Mouse (Mus musculus) CH12.LX (cell line): ENCODE measurements at regions not wholly inside any gene's neighbourhood (a gene's known extent, or its start where the extent isn't known, plus 50 kb on each side); places are given as distances from the start of the nearest gene placed in this dataset.

Source experiments
- CTCF ChIP-seq, 2 experiments: IDR thresholded peaks in 1 of 2; conservative IDR thresholded peaks in 1 of 2; 2 replicates each; pipeline ENCODE4 v1.5.1; 2011 to 2012; ENCODE audit warnings: low read depth in 2 of 2, low read length in 2 of 2, improper control_type of control experiment in 1 of 2, inconsistent platforms in 1 of 2, mild to moderate bottlenecking in 1 of 2, moderate library complexity in 1 of 2
- EP300 ChIP-seq: IDR thresholded peaks from 2 replicates; pipeline ENCODE4 v1.6.1; 2011; ENCODE audit warnings: low read length, improper control_type of control experiment
- HCFC1 ChIP-seq: IDR thresholded peaks from 2 replicates; pipeline ENCODE4 v1.6.1; 2012; ENCODE audit warnings: low read depth, mild to moderate bottlenecking, inconsistent platforms, low read length, improper control_type of control experiment
- MEF2A ChIP-seq: IDR thresholded peaks from 2 replicates; pipeline ENCODE4 v1.6.1; 2014; ENCODE audit warnings: low read depth, mild to moderate bottlenecking, inconsistent platforms, low read length, improper control_type of control experiment, borderline replicate concordance
- POLR2A ChIP-seq: IDR thresholded peaks from 2 replicates; pipeline ENCODE4 v1.6.1; 2011; ENCODE audit warnings: low read depth, mild to moderate bottlenecking, improper control_type of control experiment, low read length
- POLR2AphosphoS2 ChIP-seq: IDR thresholded peaks from 2 replicates; pipeline ENCODE4 v1.6.1; 2011; ENCODE audit warnings: low read depth, low read length, improper control_type of control experiment
- RCOR1 ChIP-seq: conservative IDR thresholded peaks from 2 replicates; pipeline ENCODE4 v1.6.1; 2012; ENCODE audit warnings: low read depth, mild to moderate bottlenecking, inconsistent platforms, low read length, improper control_type of control experiment
- TCF12 ChIP-seq: IDR thresholded peaks from 2 replicates; pipeline ENCODE4 v1.6.1; 2014; ENCODE audit warnings: low read depth, mild to moderate bottlenecking, inconsistent platforms, low read length, improper control_type of control experiment
- USF1 ChIP-seq: IDR thresholded peaks from 2 replicates; pipeline ENCODE4 v1.6.1; 2014; ENCODE audit warnings: low read depth, mild to moderate bottlenecking, inconsistent platforms, low read length, improper control_type of control experiment
- ZMIZ1 ChIP-seq: IDR thresholded peaks from 2 replicates; pipeline ENCODE4 v1.6.1; 2012; ENCODE audit warnings: low read depth, mild to moderate bottlenecking, inconsistent platforms, low read length, improper control_type of control experiment

DNA sequence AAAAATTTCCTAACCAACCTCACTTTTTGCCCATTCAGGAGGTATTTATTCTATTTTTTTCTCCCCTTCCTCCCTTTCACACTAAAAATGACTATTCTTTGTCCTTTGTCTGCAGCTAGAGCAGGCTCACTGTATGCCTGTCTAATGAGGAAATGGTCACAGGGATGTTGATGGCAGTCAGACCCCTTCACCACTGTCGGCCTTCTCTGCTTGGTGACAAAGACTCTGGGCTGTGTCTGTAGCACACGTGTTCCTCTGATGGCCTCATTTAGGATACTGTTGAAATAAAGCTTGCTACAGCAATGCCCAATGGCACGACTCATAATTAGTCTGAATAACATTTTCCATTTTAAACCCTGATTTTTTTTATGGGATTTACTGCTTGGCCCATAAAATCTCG lies 178.6 kb upstream of the Prickle1 start:
- TF ChIP-seq POLR2AphosphoS2 (no peak), TCF12 (no peak), HCFC1 (no peak), ZMIZ1 (no peak), MEF2A (no peak), RCOR1 (no peak), POLR2A (no peak), CTCF (conservative IDR thresholded peaks at IDR 0.05 in 1 of 2, IDR thresholded peaks at IDR 0.05 in 1 of 2; ENCODE audit: low read depth in 2 of 2, low read length in 2 of 2) (no peak), USF1 (no peak), EP300 (no peak)
